Mouse (Mus musculus): Measurements from ENCODE around the gene Satb1.

DNA sequence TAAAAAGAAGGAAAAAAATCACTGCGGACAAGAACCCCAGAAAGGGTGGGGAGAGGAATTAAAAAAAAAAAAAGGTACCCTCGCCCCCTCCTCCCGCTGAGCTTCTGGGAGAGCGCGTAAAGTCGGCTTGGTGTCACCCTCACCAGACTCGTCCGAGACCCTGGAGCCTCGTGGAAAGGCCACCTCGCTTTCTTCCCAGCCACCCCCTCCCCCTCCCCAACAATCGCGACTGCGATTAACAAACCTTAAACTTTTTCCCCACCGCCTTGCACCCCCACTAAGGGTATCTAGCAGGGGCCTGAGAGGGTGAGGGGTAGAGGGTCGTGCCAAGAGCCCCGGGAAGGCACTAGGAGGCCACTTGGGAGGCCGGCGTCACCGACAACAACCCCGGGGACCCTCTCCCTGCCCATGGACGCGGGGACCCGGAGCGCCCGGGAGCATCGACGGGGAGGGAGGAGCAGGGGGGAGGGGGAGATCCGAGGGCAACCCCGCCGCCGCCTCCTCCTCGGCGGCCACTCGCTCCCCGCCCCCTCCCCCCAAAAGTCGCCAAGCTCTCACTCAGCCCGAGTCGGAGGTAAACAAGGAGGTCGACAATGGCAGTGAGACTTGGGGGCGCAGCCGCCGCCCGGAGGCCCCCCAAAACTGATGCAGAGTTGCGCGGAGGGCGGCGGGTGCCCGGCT is 20.7 kb downstream of the Satb1 start:
- TF ChIP-seq CTCF (IDR thresholded peaks at IDR 0.05; ENCODE audit: borderline replicate concordance, insufficient read depth, low read length), result no peak
- TF ChIP-seq POLR2A (IDR thresholded peaks at IDR 0.05; ENCODE audit: low read depth, low read length), result no peak

Data from embryonic fibroblast, embryonic 13.5 days (primary cell).